Mouse (Mus musculus) liver, embryonic 14.5 days (tissue): ENCODE data around the gene Bclaf3. TPM values are rescaled to one million over a fixed set of nuclear protein-coding genes. Genes with fewer than 3 reads are reported as not detected.
"Not testable (repeated sequence)": the region's sequence is repeated elsewhere in the genome, so short reads cannot be mapped to it uniquely, and the experiment has no call there.

Experiments used
- ATAC-seq: fragments of 200-750 bp; cut with Nextera tagmentation; 2 replicates; pipeline ENCODE4 v1.8.0; 2017; ENCODE audit warnings: moderate number of reproducible peaks, mild to moderate bottlenecking, moderate library complexity; ENCODE audit not compliant: insufficient read depth
- DNase-seq, 3 experiments: peaks; one replicate each; pipeline ENCODE4 v3.0.0-alpha.2; 2012 to 2013; ENCODE audit warnings: low read depth in 3 of 3, low spot score in 3 of 3
- H3K27ac ChIP-seq: fragments of 300-500 bp; sonication (generic); 2 replicates; pipeline ENCODE4 v1.5.1; 2014; ENCODE audit warnings: moderate library complexity, mild to moderate bottlenecking, control low read depth, inconsistent platforms
- H3K27me3 ChIP-seq: fragments of 300-500 bp; sonication (generic); 2 replicates; pipeline ENCODE4 v1.6.1; 2014; ENCODE audit warnings: mild to moderate bottlenecking, low read length, moderate library complexity; ENCODE audit not compliant: control insufficient read depth, insufficient read depth
- H3K36me3 ChIP-seq: fragments of 300-500 bp; sonication (generic); replicated peaks from 2 replicates; pipeline ENCODE4 v1.6.1; 2014; ENCODE audit warnings: low read depth; ENCODE audit not compliant: control insufficient read depth, insufficient read depth
- H3K4me1 ChIP-seq, 2 experiments: fragments of 200-500 bp in 1 of 2; fragments of 300-500 bp in 1 of 2; sonication (generic) in 1 of 2; replicated peaks; 2 replicates each; pipeline ENCODE4 v1.6.1; 2012 to 2014; ENCODE audit warnings: antibody characterized with exemption in 1 of 2, inconsistent platforms in 1 of 2, low read length in 1 of 2; ENCODE audit not compliant: control insufficient read depth in 2 of 2, insufficient read depth in 2 of 2
- H3K4me2 ChIP-seq: fragments of 300-500 bp; sonication (generic); 2 replicates; pipeline ENCODE4 v1.6.1; 2014; ENCODE audit warnings: low read depth, mild to moderate bottlenecking, control low read depth, moderate library complexity
- H3K4me3 ChIP-seq, 2 experiments: fragments of 200-500 bp in 1 of 2; fragments of 300-500 bp in 1 of 2; sonication (generic) in 1 of 2; 2 replicates each; pipeline ENCODE4 v1.5.1; 2012 to 2014; ENCODE audit warnings: low read depth in 2 of 2, low read length in 2 of 2, mild to moderate bottlenecking in 2 of 2, control low read depth in 1 of 2, inconsistent platforms in 1 of 2, moderate library complexity in 1 of 2; ENCODE audit not compliant: insufficient read depth in 1 of 2
- H3K9ac ChIP-seq: fragments of 300-500 bp; sonication (generic); replicated peaks from 2 replicates; pipeline ENCODE4 v1.6.1; 2014; ENCODE audit warnings: mild to moderate bottlenecking, control low read depth, moderate library complexity
- H3K9me3 ChIP-seq: fragments of 300-500 bp; sonication (generic); 2 replicates; pipeline ENCODE4 v1.6.1; 2016; ENCODE audit warnings: low read length, mixed read lengths; ENCODE audit not compliant: control insufficient read depth
- CTCF ChIP-seq: IDR thresholded peaks from 2 replicates; pipeline ENCODE4 v1.5.1; 2016; ENCODE audit warnings: antibody characterized with exemption, low read depth, control low read depth
- EP300 ChIP-seq: IDR thresholded peaks from 2 replicates; pipeline ENCODE4 v1.6.1; 2016; ENCODE audit warnings: antibody characterized with exemption, low read depth
- WGBS: fragments of 180-500 bp; shearing (Covaris S2); extraction: QIAGEN DNeasy Blood & Tissue Kit; methylation state at CpG from one replicate; pipeline ENCODE4 v1.1.7; 2014; ENCODE audit not compliant: insufficient replicate concordance; 5-methylcytosine and 5-hydroxymethylcytosine counted together
- polyA plus RNA-seq, 2 experiments: library from polyadenylated mRNA; depleted of rRNA in 1 of 2; stranded (reverse) in 1 of 2; unstranded in 1 of 2; fragments of >200 nt; fragmentation: Nextera tagmentation in 1 of 2; extraction: Ambion mirVana in 1 of 2; gene quantifications; 2 replicates each; pipeline versions ENCODE4 v1.2.1 to v1.2.3; 2012 to 2014

The Bclaf3 gene
- polyA plus RNA-seq (2012; rRNA removed) (3.8 and 5.8 TPM in 2 replicates), polyA plus RNA-seq (2014; fragmentation: Nextera tagmentation; extraction: Ambion mirVana) (6.6 and 8.6 TPM in 2 replicates)

DNA sequence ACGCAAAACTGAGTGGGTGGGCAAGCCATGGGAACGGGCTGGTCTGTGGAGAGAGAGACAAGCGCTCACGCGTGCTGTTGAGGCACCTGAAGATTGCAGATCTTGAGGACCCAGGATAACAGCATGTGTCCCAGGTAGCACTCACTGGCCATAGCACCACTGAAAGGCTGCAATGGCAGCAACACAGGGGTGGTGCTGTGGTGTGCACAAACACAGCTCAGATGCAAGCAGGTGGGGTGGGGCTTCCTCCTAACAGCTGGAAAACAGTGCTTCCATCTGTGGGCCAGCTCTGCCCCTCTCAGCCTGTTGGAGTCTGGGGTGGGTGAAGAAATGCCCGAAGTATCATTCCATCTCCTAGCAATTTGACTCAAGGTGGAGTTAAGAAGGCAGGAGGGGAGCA is at the start of gene Bclaf3:
Gene Bclaf3 (plus strand): TSS at position 301 of the 400 bp plus-strand sequence.
- TF ChIP-seq CTCF: no peak
- no peak for TF ChIP-seq EP300
- H3K4me1 ChIP-seq: no peaks in the 10 kb centered on the region

DNA sequence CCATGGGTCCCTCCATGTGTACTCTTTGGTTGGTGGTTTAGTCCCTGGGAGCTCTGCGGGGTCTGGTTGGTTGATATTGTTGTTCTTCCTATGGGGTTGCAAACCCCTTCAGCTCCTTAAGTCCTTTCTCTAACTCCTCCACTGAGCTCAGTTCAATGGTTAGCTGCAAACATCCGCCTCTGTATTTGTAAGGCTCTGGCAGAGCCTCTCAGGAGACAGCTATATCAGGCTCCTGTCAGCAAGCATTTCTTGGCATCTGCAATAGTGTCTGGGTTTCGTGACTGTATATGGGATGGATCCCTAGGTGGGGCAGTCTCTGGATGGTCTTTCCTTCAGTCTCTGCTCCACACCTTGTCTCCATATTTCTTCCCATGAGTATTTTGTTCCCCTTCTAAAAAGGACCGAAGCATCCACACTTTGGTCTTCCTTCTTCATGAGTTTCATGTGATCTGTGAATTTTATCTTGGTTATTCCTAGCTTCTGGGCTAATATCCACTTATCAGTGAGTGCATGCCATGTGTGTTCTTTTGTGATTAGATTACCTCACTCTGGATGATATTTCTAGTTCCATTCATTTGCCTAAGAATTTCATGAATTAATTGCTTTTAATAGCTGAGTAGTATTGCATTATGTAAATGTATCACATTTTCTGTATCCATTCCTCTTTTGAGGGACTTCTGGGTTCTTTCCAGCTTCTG is 48.1 kb upstream of the Bclaf3 start:
- ATAC-seq: peak; percentile 76; the same call in 1 of the 2 replicates
- peak; percentile 86 for TF ChIP-seq EP300
- H3K27ac ChIP-seq: peak overlapping the region; percentile 67
- H3K36me3 ChIP-seq, H3K9me3 ChIP-seq, H3K9ac ChIP-seq, H3K4me3 ChIP-seq, H3K27me3 ChIP-seq: not testable (repeated sequence)
- DNase-seq: peak; percentile 16 to 37 (median 36)
- H3K4me1 ChIP-seq: peaks cover 3 to 11% of the 10 kb centered on the region in 2 experiments; a peak in 2 of 4 replicates
- WGBS: 47% methylated on average over 4 of the region's 4 CpGs
- H3K4me2 ChIP-seq: peak overlapping the region; percentile 47

More for the DNA sequence above, at the start of gene Bclaf3:
- Histone ChIP-seq H3K9me3 (no peaks in the 10 kb centered on the region), H3K9ac (no peak within 1 kb of the TSS), H3K4me3 (no peak within 1 kb of the TSS), H3K27me3 (no peaks in the 10 kb centered on the region), H3K4me2 (no peak within 1 kb of the TSS), H3K36me3 (no peaks in the 10 kb centered on the region), H3K27ac (no peak within 1 kb of the TSS)
- DNase-seq: no peak
- ATAC-seq: no peak
- 70% methylated on average over 6 of the region's 6 CpGs for WGBS

- DNase-seq (no peak), ATAC-seq (no peak)
- WGBS: 45% methylated on average over 1 of the region's 1 CpGs
- TF ChIP-seq CTCF (peak; percentile 39; the same call in 1 of the 2 replicates), EP300 (no peak)
- Histone ChIP-seq H3K27ac (no peak overlapping the region), H3K27me3 (no peaks in the 10 kb centered on the region), H3K9me3 (no peaks in the 10 kb centered on the region), H3K9ac (no peak overlapping the region), H3K4me2 (no peak overlapping the region), H3K4me1 (no peaks in the 10 kb centered on the region), H3K36me3 (no peaks in the 10 kb centered on the region), H3K4me3 (no peak overlapping the region)
These were observed 42.2 kb upstream of the Bclaf3 start for GRCm38 (mm10) chrX:159484247-159484646.

DNA sequence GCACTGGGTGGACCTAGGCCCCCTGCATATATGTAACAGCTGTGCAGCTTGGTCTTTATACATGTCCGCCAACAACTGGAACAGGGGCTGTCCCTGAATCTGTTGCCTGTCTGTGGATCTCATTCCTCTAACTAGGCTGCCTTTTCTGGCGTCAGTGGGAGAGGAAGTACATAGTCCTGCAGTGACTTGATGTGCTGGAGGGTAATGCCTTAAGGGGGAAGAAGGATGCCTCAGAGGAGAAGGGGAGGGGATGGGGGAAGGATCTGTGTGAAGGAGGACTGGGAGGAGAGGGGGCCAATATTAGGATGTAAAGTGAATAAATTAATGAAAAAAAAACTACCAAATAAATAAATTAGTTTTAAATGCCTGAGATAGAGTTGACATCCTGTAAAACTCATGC is 23.3 kb upstream of the Bclaf3 start:
- DNase-seq (no peak), ATAC-seq (no peak)
- Histone ChIP-seq H3K4me2 (no peak overlapping the region), H3K4me3 (no peak overlapping the region), H3K9me3 (no peaks in the 10 kb centered on the region), H3K36me3 (no peaks in the 10 kb centered on the region), H3K27ac (no peak overlapping the region), H3K27me3 (no peaks in the 10 kb centered on the region), H3K4me1 (no peaks in the 10 kb centered on the region), H3K9ac (no peak overlapping the region)
- 34% methylated on average over 2 of the region's 2 CpGs for WGBS
- TF ChIP-seq CTCF: no peak
- no peak for TF ChIP-seq EP300

- H3K27me3 ChIP-seq: no peaks in the 10 kb centered on the region
- H3K4me3 ChIP-seq: peak overlapping the region in 1 of 2 experiments; percentile 25; a peak in 2 of 4 replicates
- TF ChIP-seq CTCF: no peak
- TF ChIP-seq EP300: no peak
- H3K36me3 ChIP-seq: no peaks in the 10 kb centered on the region
- no peak for DNase-seq
- H3K9me3 ChIP-seq: no peaks in the 10 kb centered on the region
- ATAC-seq: 0 out of 2 replicates have a peak, but pooled peaks have one; percentile 37
- WGBS: 37% methylated on average over 19 of the region's 19 CpGs
- H3K27ac ChIP-seq: no peak overlapping the region
- H3K4me1 ChIP-seq: no peaks in the 10 kb centered on the region
- no peak overlapping the region for H3K9ac ChIP-seq
- H3K4me2 ChIP-seq: 0 out of 2 replicates have a peak overlapping the region, but pooled peaks have one; percentile 11
These were observed 18.0 kb upstream of the Bclaf3 start for GRCm38 (mm10) chrX:159508331-159509036.
